Mouse (Mus musculus): ENCODE results near the gene Mttp. TPM values are rescaled to one million over a fixed set of nuclear protein-coding genes. Genes with fewer than 3 reads are reported as not detected.
A peak's percentile ranks its signal among the peaks of the same experiment; 100 is the strongest.

The Mttp gene
- polyA plus RNA-seq (2021), result 7.9 TPM

DNA sequence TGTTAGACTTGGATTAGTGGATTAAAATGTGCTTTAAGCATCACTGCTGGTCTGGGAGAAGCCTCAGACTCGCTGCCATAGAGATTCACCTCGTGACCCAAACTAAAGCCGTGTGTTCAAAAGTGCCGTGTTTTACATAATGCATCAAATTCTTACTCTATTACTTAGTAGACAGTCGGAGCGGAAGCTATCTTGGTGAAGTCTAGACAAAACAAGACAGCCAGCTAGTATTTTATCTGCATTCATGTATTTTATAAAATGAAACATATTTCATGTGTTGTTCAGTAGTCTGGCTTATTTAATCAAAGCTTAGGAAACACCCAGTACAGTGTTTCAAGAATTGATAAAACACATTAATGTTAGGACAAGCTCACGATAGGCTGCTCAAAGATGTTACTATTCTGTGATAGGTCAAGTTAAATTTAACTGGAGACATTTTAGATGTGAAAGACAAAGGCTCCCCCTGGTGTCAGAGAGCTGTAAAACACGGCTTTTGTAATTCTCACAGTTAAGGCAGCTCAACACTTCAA is at the start of gene Mttp:
Mttp (minus strand) TSS at position 327 of the 530 bp plus-strand sequence.
- TF ChIP-seq CTCF (IDR thresholded peaks at IDR 0.05), result no peak
- CTCF ChIA-PET, result interaction anchor here (0.5 to 5.0 kb wide), 56 partner anchors 9 to 371 kb away, joined by 3 to 142 read pairs (median 4); partner anchors contain the start of gene Dapp1
- ATAC-seq, result peak; percentile 45
- DNase-seq (ENCODE audit: low read depth, low spot score), result peak; percentile 85
- POLR2A ChIA-PET, result interaction anchor here (0.6 to 3.6 kb wide), 12 partner anchors 10 to 1202 kb away, joined by 3 to 24 read pairs (median 4); partner anchors contain the start of gene Dnajb14
- no peaks in the 10 kb centered on the region for H3K27me3 ChIP-seq
- in situ Hi-C loops (cut with MboI; ENCODE audit: low pct_unique_long_range_greater_than_20kb), result loop anchor here (5.0 kb wide), 3 partner anchors 152 to 367 kb away; partner anchors contain the start of gene Dnajb14

DNA sequence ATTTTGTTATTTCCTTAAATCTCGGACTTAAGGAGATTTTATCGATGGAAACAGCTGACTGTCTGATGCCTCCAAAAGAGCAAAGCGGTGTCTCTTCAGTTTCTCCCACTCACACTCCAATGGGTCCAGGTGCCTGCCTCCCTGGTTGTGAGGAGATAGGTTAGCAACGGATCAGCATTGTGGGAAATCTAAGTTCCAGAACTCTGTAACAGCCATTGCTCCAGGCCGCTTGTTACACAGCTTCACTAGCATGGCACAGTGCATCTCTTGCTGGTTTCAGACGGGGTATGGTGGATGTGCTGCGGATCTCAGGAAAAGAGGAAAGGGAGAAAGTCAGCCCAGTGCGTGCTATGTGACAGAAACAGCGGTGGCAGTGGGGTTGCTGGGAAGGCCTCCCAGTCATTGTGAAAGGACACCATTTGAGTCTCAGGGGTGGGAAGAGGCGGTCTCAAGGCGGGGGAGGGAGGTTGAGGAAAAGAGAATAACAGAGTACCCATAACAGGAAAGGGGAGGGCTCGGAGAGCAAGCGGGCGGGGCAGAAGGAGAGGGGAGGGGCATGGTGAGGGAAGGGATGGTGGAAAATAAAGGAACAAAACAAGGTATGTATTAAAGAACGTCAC is 49.0 kb upstream of the Mttp start, which contains the start of gene 4930579F01Rik:
4930579F01Rik (minus strand) TSS at position 143 of the 620 bp plus-strand sequence.
- no peaks in the 10 kb centered on the region for H3K27me3 ChIP-seq
- in situ Hi-C loops (cut with MboI; ENCODE audit: low pct_unique_long_range_greater_than_20kb), result loop anchor here (10.0 to 25.0 kb wide), 3 partner anchors 211 to 994 kb away; no protein-coding TSS in a partner anchor
- ChIA-PET CTCF (interaction anchor here (0.7 to 1.2 kb wide), 4 partner anchors 16 to 237 kb away, joined by 3 read pairs; partner anchors contain the start of gene Mttp), POLR2A (interaction anchor here (0.7 kb wide), 1 partner anchor 14 kb away, joined by 3 read pairs; no protein-coding TSS in a partner anchor)
- ATAC-seq (no peak), DNase-seq (ENCODE audit: low read depth, low spot score) (no peak)
- no peak for TF ChIP-seq CTCF (IDR thresholded peaks at IDR 0.05)

DNA sequence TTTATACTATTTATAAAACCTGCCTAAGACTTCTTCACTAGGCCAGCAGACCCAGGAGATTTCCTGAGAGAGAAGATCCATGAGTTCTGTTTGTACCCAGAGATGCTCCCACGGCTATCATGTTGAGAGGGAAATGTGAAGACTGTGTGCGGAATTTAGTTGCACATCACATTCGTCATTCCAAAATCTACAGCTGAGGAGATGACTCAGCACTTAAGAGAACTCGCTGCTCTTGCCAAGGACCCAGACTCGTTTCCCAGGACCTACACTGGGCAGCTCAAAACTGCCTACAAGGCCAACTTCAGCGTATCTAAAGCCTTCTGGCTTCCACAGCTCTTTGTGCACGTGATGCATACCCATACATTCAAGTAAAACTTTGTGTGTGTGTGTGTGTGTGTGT is 47.5 kb upstream of the Mttp start:
- in situ Hi-C loops (cut with MboI; ENCODE audit: low pct_unique_long_range_greater_than_20kb), result loop anchor here (10.0 to 25.0 kb wide), 3 partner anchors 213 to 995 kb away; no protein-coding TSS in a partner anchor
- POLR2A ChIA-PET, result interaction anchor here (0.6 kb wide), 1 partner anchor 244 kb away, joined by 3 read pairs; no protein-coding TSS in a partner anchor
- CTCF ChIA-PET, result no interaction called here
- no peak for TF ChIP-seq CTCF (IDR thresholded peaks at IDR 0.05)
- DNase-seq (ENCODE audit: low read depth, low spot score) (no peak), ATAC-seq (no peak)
- H3K27me3 ChIP-seq, result no peaks in the 10 kb centered on the region

DNA sequence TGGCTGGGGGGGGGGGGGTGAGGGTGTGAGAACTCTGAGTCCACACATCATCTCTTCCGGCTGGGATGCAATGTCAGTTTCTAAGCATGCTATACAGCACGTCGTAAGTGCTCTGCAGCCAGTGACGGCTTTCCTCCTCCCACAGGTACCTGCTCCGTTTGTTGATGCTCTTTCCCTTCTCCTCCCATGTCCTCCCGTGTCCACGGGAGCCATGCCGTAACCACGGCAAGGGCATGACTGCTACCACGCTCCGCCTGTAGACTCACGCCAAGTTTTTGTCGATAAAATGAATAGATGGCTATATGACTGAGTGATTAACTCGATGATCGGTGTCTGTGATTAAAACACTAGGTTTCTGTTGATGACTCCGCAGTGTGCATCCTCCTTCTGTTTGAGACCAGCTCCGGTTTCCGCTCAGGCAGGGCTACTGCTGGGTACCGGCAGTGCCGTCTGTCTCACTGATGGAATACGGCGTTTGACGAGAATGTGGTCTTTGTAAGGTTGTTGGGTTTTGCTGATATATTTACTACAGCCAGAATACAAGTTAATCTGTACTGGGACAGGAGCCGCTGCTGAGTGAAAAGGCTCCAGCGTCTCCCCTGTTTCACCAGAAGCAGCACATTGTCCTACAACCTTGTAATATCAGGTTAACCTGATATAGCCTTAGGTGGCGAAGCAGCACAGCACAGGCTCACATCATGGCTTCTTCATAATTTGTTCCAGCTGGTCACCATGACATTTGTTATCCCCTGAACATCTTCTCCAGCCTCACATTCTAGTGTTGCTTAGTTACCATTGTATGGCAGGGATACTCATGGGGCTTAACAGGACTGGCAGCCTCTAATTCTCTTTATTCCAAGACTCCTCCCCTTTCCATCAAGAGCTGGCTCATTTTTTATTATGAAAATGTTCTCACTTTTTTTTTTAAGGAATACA is 41.5 kb upstream of the Mttp start:
- in situ Hi-C loops (cut with MboI; ENCODE audit: low pct_unique_long_range_greater_than_20kb), result loop anchor here (25.0 kb wide), 1 partner anchor 1001 kb away; no protein-coding TSS in a partner anchor
- DNase-seq (ENCODE audit: low read depth, low spot score), result no peak
- ChIA-PET POLR2A (no interaction called here), CTCF (no interaction called here)
- H3K27me3 ChIP-seq, result no peaks in the 10 kb centered on the region
- TF ChIP-seq CTCF (IDR thresholded peaks at IDR 0.05), result no peak
- no peak for ATAC-seq

DNA sequence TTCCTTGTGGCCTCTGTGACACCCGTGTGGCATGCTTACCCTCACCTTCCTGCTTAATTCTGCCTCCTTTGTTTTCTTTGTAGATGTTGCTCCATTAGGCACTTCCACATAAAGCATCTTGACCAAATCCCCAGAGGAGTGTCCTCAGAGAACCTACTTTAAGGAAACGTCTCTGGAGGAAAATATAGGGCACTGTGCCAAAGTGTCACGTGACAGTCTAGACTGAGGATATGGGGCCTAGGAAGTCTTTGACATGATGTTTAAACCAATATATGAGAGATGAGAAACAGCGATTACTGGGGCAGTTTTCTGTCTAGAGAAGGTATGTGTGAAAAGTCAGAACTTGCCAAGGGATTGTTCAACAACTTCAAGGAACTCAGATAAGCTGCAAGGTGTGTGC is 40.5 kb upstream of the Mttp start:
- no peaks in the 10 kb centered on the region for H3K27me3 ChIP-seq
- no peak for TF ChIP-seq CTCF (IDR thresholded peaks at IDR 0.05)
- DNase-seq (ENCODE audit: low read depth, low spot score) (no peak), ATAC-seq (no peak)
- in situ Hi-C loops (cut with MboI; ENCODE audit: low pct_unique_long_range_greater_than_20kb), result loop anchor here (25.0 kb wide), 1 partner anchor 1002 kb away; no protein-coding TSS in a partner anchor
- ChIA-PET POLR2A (no interaction called here), CTCF (no interaction called here)

DNA sequence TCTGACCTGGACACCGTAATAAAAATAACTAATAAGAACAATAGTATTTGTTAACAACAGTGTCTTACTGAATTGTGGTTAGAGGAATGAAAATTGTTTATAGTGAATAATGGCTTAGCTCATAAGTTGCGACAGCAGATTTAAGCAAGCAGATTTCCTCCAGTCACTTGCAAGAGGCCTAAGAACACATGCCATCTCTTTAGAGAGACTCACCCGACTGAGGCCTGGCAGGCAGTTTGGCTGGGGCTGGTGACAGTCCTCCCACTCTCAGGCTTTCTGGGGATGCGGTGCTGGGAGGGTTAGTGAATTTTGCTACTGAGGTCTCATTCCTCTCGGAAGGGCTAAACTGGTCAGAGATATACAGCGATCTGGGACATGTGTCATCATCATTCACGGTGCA is 38.6 kb upstream of the Mttp start:
- no peaks in the 10 kb centered on the region for H3K27me3 ChIP-seq
- POLR2A ChIA-PET, result no interaction called here
- in situ Hi-C loops (cut with MboI; ENCODE audit: low pct_unique_long_range_greater_than_20kb), result loop anchor here (25.0 kb wide), 1 partner anchor 1004 kb away; no protein-coding TSS in a partner anchor
- ATAC-seq, result no peak
- CTCF ChIA-PET, result interaction anchor here (1.4 to 3.7 kb wide), 3 partner anchors 15 to 39 kb away, joined by 3 to 16 read pairs (median 4); partner anchors contain the start of gene Mttp
- no peak for TF ChIP-seq CTCF (IDR thresholded peaks at IDR 0.05)
- no peak for DNase-seq (ENCODE audit: low read depth, low spot score)

DNA sequence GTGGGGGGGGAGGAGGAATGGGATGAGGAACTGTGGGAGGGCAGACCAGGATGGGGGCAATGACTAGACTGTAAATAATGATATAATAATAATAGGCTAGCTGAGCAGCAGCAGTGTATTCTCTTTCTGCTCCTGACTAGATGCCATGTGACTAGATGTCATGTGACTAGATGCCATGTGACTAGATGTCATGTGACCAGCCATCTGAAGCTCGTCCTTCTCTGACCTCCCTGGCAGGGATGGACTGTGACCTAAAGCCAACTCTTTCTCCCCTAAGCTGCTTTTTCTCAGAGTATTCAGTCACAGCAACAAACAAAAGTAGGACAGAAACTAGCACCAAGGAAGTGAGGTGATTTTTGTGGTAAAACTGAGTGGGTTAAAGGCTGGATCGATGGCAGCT is 37.3 kb upstream of the Mttp start:
- no peak for ATAC-seq
- no peaks in the 10 kb centered on the region for H3K27me3 ChIP-seq
- in situ Hi-C loops (cut with MboI; ENCODE audit: low pct_unique_long_range_greater_than_20kb), result loop anchor here (25.0 kb wide), 1 partner anchor 1005 kb away; no protein-coding TSS in a partner anchor
- CTCF ChIA-PET, result interaction anchor here (0.9 to 3.7 kb wide), 3 partner anchors 9 to 16 kb away, joined by 3 to 16 read pairs (median 4); no protein-coding TSS in a partner anchor
- no peak for TF ChIP-seq CTCF (IDR thresholded peaks at IDR 0.05)
- POLR2A ChIA-PET, result interaction anchor here (0.6 to 0.7 kb wide), 2 partner anchors 655 to 838 kb away, joined by 3 read pairs; no protein-coding TSS in a partner anchor
- no peak for DNase-seq (ENCODE audit: low read depth, low spot score)

DNA sequence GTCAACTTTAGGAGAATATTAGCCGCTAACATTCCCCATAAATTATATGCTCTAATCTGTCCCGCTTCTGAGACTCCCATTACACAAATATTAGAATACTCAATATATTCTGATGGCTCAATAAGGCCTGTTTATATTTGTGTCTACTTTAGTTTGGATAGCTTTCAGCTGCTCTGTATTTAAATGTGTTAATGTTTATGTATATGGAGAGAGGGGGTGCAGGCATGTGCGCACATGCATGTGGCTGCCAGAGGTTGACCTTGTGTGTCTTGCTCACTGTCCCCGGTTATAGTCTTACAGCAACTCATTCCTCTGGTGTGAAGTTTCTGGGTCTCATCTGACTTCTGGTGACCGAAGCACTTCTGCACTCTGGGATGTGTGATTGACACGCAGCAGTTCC is 30.8 kb upstream of the Mttp start:
- POLR2A ChIA-PET, result no interaction called here
- CTCF ChIA-PET, result interaction anchor here (0.9 to 3.1 kb wide), 2 partner anchors 21 to 184 kb away, joined by 3 to 9 read pairs; no protein-coding TSS in a partner anchor
- TF ChIP-seq CTCF (IDR thresholded peaks at IDR 0.05), result no peak
- H3K27me3 ChIP-seq, result no peaks in the 10 kb centered on the region
- in situ Hi-C loops (cut with MboI; ENCODE audit: low pct_unique_long_range_greater_than_20kb), result loop anchor here (25.0 kb wide), 1 partner anchor 1012 kb away; no protein-coding TSS in a partner anchor
- DNase-seq (ENCODE audit: low read depth, low spot score), result no peak
- ATAC-seq, result no peak

DNA sequence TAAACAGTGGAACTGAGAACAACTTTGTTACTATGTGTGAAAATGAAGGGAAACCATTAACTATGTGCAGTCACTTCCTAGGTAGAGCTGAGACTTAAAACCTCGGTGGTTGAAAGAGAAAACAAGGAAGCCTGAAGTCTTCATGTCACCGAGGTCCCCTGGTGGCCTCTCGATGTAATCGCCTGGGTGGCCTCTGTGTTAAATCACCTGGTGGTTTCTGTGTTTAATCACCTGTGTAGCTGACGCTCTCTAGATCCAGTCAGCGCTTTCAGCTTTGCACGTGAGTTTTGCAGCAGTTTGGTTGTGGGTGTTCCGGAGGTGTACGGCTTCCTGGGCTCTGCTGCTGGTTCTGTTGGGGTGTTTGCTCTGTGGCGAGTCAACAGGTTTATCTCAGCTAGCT is 28.5 kb upstream of the Mttp start:
- peak; percentile 49 for TF ChIP-seq CTCF (IDR thresholded peaks at IDR 0.05)
- ChIA-PET CTCF (interaction anchor here (0.6 to 1.1 kb wide), 2 partner anchors 9 to 202 kb away, joined by 3 read pairs; no protein-coding TSS in a partner anchor), POLR2A (no interaction called here)
- H3K27me3 ChIP-seq, result no peaks in the 10 kb centered on the region
- ATAC-seq (no peak), DNase-seq (ENCODE audit: low read depth, low spot score) (no peak)
- in situ Hi-C loops (cut with MboI; ENCODE audit: low pct_unique_long_range_greater_than_20kb), result no loop called here

All from Patski (cell line).